In the genomic region with DNA sequence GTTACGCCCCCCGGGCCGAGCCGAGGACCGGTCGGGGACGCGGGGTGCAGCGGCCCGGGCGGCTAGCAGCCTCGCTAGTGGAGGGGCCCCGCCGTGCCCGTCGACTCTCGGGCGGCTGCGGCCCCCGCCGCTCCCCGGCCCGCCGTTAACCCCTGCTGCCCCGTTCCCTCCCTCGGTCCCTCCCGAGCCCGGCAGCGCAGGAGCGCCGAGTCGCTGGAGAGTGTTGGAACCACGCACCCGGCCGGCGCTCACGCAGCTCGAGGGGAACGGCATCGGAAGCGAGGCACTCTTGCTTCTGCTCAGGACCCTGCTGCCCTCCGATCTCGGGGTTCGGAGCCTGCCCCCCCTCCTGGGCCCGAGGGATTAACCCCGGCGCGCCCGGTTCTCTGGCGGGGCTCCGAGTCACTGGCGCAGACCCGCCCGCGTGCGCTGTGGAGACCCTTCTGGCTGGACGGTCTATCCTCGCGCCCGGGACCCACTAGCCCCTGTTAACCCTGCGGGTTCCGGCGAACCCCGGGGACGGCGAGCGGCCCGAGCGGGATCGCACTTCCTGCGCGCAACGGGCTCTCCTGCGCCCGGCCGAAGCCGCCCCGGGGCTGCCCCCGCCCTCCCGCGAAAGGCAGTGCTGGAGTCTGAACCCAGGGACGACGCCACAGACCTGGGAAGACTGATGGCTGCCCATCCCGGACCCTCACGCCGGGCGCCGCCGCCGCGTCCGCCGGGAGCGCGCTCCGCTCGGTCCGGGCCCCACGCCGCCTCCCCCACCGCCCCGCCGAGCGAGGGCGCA, we compare ENCODE assay signal across 9 mouse cellular contexts. TPM values are rescaled to one million over a fixed set of nuclear protein-coding genes. Genes with fewer than 3 reads are reported as not detected.
DNase-seq lines count a peak whose midpoint lies in the region; ATAC-seq and TF ChIP-seq lines count a peak whose summit lies in the region.
"Had no signal": no experiment of that assay in that cellular context is flagged by ENCODE, and none has a peak within 500 bp of the region (broad histone marks: within the 10 kb centered on the region; RNA-seq: fewer than 3 reads in every experiment).

No protein-coding gene starts in this region.

- DNase-seq in lung, adult 2 months: no peak
- no peak for DNase-seq in lung, postnatal 36 days
- DNase-seq in ovary, postnatal 36 days (ENCODE audit: low spot score): no peak
- DNase-seq in right cerebral cortex, postnatal 10 days (ENCODE audit: low spot score in 2 of 2): no peak
- DNase-seq in cerebellum, adult 8-10 months: no peak

- peak overlapping the region; percentile 96 for H3K4me2 ChIP-seq in embryonic facial prominence, embryonic 15.5 days (replicated peaks)
- H3K4me2 ChIP-seq in intestine, embryonic 15.5 days (replicated peaks): peak overlapping the region; percentile 97
- H3K4me2 ChIP-seq in neural tube, embryonic 13.5 days: peak overlapping the region; percentile 92

- no peak for TF ChIP-seq POLR2A in lung, adult 2 months (IDR thresholded peaks at IDR 0.05; ENCODE audit: borderline replicate concordance, extremely low read depth, low read depth, low read length)

- TF ChIP-seq CTCF in lung, adult 2 months (IDR thresholded peaks at IDR 0.05; ENCODE audit: insufficient read depth, low read length): no peak

- no peaks in the 10 kb centered on the region for H3K36me3 ChIP-seq in embryonic facial prominence, embryonic 15.5 days
- H3K36me3 ChIP-seq in intestine, embryonic 15.5 days: no peaks in the 10 kb centered on the region
- no peaks in the 10 kb centered on the region for H3K36me3 ChIP-seq in neural tube, embryonic 13.5 days

- H3K9me3 ChIP-seq in embryonic facial prominence, embryonic 15.5 days (replicated peaks): no peaks in the 10 kb centered on the region
- H3K9me3 ChIP-seq in intestine, embryonic 15.5 days: no peaks in the 10 kb centered on the region
- no peaks in the 10 kb centered on the region for H3K9me3 ChIP-seq in neural tube, embryonic 13.5 days

- H3K9ac ChIP-seq in embryonic facial prominence, embryonic 15.5 days: peak overlapping the region; percentile 43
- peak overlapping the region; percentile 50 for H3K9ac ChIP-seq in intestine, embryonic 15.5 days
- peak overlapping the region; percentile 68 for H3K9ac ChIP-seq in neural tube, embryonic 13.5 days

- H3K4me3 ChIP-seq in lung, adult 2 months (replicated peaks; ENCODE audit: extremely low read depth, low read depth, low read length): peak overlapping the region; percentile 11
- H3K4me3 ChIP-seq in embryonic facial prominence, embryonic 15.5 days (replicated peaks): peak overlapping the region; percentile 51
- H3K4me3 ChIP-seq in intestine, embryonic 15.5 days (replicated peaks): peak overlapping the region; percentile 56
- peak overlapping the region; percentile 51 for H3K4me3 ChIP-seq in neural tube, embryonic 13.5 days

- 2% methylated on average over 105 of the region's 105 CpGs for WGBS in lung, adult 2 months
- 2% methylated on average over 98 of the region's 105 CpGs for WGBS in embryonic facial prominence, embryonic 15.5 days
- under 1% methylated on average over 105 of the region's 105 CpGs for WGBS in intestine, embryonic 15.5 days
- under 1% methylated on average over 90 of the region's 105 CpGs for WGBS in neural tube, embryonic 13.5 days

- H3K4me1 ChIP-seq in lung, adult 2 months (ENCODE audit: control insufficient read depth, insufficient read depth, low read length): no peaks in the 10 kb centered on the region
- H3K4me1 ChIP-seq in embryonic facial prominence, embryonic 15.5 days: peaks cover 24% of the 10 kb centered on the region
- H3K4me1 ChIP-seq in intestine, embryonic 15.5 days (replicated peaks): peaks cover 18% of the 10 kb centered on the region
- H3K4me1 ChIP-seq in neural tube, embryonic 13.5 days (replicated peaks): peaks cover 30% of the 10 kb centered on the region

- ATAC-seq in embryonic facial prominence, embryonic 15.5 days (ENCODE audit: insufficient number of reproducible peaks, low FRiP score, low TSS enrichment, low read depth): no peak
- ATAC-seq in intestine, embryonic 15.5 days: peak; percentile 48
- peak; percentile 16; the same call in 1 of the 2 replicates for ATAC-seq in neural tube, embryonic 13.5 days (ENCODE audit: low read depth)

- H3K27me3 ChIP-seq in embryonic facial prominence, embryonic 15.5 days: peaks cover 78% of the 10 kb centered on the region
- H3K27me3 ChIP-seq in intestine, embryonic 15.5 days (replicated peaks): peaks cover 76% of the 10 kb centered on the region
- peaks cover 89% of the 10 kb centered on the region for H3K27me3 ChIP-seq in neural tube, embryonic 13.5 days

- H3K27ac ChIP-seq in embryonic facial prominence, embryonic 15.5 days (replicated peaks): no peak overlapping the region
- no peak overlapping the region for H3K27ac ChIP-seq in intestine, embryonic 15.5 days
- no peak overlapping the region for H3K27ac ChIP-seq in neural tube, embryonic 13.5 days (replicated peaks)

RNA-seq across cellular contexts. Expression of a gene that starts 14.8 kb away (rescaled TPM):
- 7.1 and 8.3 TPM in 2 replicates for polyA plus RNA-seq in lung, adult 2 months (2012; rRNA removed)
- 15.1 and 16.8 TPM in 2 replicates for polyA plus RNA-seq in embryonic facial prominence, embryonic 15.5 days (2015; fragmentation: Nextera tagmentation; extraction: Ambion mirVana)
- 5.8 and 5.9 TPM in 2 replicates for polyA plus RNA-seq in intestine, embryonic 15.5 days (2015; fragmentation: Nextera tagmentation; extraction: Ambion mirVana)
- 25.0 and 25.5 TPM in 2 replicates for polyA plus RNA-seq in neural tube, embryonic 13.5 days (2015; fragmentation: Nextera tagmentation; extraction: Ambion mirVana)
- polyA plus RNA-seq: liver, adult 2 months had no signal
